Mouse (Mus musculus): ENCODE measurements around the gene Pid1. TPM values are rescaled to one million over a fixed set of nuclear protein-coding genes. Genes with fewer than 3 reads are reported as not detected.

Pid1 gene
- polyA plus RNA-seq, 2 experiments, result 21.1 to 42.9 TPM

- H3K9ac ChIP-seq (ENCODE audit: low read depth, low read length, severe bottlenecking), result peak overlapping the region; percentile 53
- no peaks in the 10 kb centered on the region for H3K9me3 ChIP-seq (ENCODE audit: control insufficient read depth, low read length)
- H3K27ac ChIP-seq (replicated peaks; ENCODE audit: low read depth, low read length), result no peak overlapping the region; the same call in 1 of the 2 replicates
- peak; percentile 83 for ATAC-seq (ENCODE audit: low FRiP score, low read depth)
- H3K4me2 ChIP-seq (replicated peaks; ENCODE audit: low read depth, low read length, severe bottlenecking), result peak overlapping the region; percentile 53
- 0 out of 2 replicates have a peak, but pooled peaks cover 11% of the 10 kb centered on the region for H3K27me3 ChIP-seq (ENCODE audit: control insufficient read depth, insufficient read depth, low read length)
- H3K4me1 ChIP-seq (ENCODE audit: control insufficient read depth, insufficient read depth, low read length), result 0 out of 2 replicates have a peak, but pooled peaks cover 6% of the 10 kb centered on the region
- 11% methylated on average over 35 of the region's 53 CpGs for WGBS
- TF ChIP-seq POLR2A (IDR thresholded peaks at IDR 0.05; ENCODE audit: borderline replicate concordance, extremely low read depth, insufficient read depth, insufficient read length), result no peak
- H3K36me3 ChIP-seq (ENCODE audit: control insufficient read depth, insufficient read depth, low read length), result no peaks in the 10 kb centered on the region
- peak overlapping the region; percentile 67 for H3K4me3 ChIP-seq (replicated peaks; ENCODE audit: low read length)
- peak; percentile 34 for DNase-seq (ENCODE audit: low spot score)
Observed at GRCm38 (mm10) chr1:84284293-84285068, 79.5 kb downstream of the Pid1 start.

GRCm38 (mm10) chr1:84283119-84283518 is 80.9 kb downstream of the Pid1 start:
- no peak for TF ChIP-seq POLR2A (IDR thresholded peaks at IDR 0.05; ENCODE audit: borderline replicate concordance, extremely low read depth, insufficient read depth, insufficient read length)
- Histone ChIP-seq H3K27me3 (ENCODE audit: control insufficient read depth, insufficient read depth, low read length) (0 out of 2 replicates have a peak, but pooled peaks cover 11% of the 10 kb centered on the region), H3K36me3 (ENCODE audit: control insufficient read depth, insufficient read depth, low read length) (no peaks in the 10 kb centered on the region), H3K4me1 (ENCODE audit: control insufficient read depth, insufficient read depth, low read length) (0 out of 2 replicates have a peak, but pooled peaks cover 6% of the 10 kb centered on the region), H3K4me3 (replicated peaks; ENCODE audit: low read length) (peak overlapping the region; percentile 67), H3K9ac (ENCODE audit: low read depth, low read length, severe bottlenecking) (peak overlapping the region; percentile 25; the same call in 1 of the 2 replicates), H3K9me3 (ENCODE audit: control insufficient read depth, low read length) (no peaks in the 10 kb centered on the region), H3K4me2 (replicated peaks; ENCODE audit: low read depth, low read length, severe bottlenecking) (peak overlapping the region; percentile 53), H3K27ac (replicated peaks; ENCODE audit: low read depth, low read length) (no peak overlapping the region)
- peak; percentile 14; the same call in 1 of the 2 replicates for ATAC-seq (ENCODE audit: low FRiP score, low read depth)
- WGBS, result 4% methylated on average over 2 of the region's 2 CpGs
- peak; percentile 70 for DNase-seq (ENCODE audit: low spot score)

DNA sequence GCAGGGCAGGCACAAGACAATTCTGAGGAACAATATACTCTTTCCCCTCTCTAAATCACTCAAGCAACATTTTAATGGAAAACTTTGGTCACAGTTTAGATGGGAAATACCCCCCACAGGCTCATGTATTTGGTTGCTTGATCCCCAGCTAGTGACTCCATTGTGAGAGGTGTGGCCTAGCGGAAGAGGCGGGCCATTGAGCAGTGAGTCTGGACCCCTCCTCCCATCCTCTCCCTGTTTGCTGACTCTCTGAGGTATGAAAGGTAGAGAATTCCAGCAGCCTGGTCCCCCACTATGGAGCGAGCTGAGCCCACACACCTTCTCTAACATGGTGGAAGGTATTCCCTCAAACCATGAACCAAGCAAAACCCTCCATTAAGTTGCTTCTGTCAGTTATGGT is 83.8 kb downstream of the Pid1 start:
- Histone ChIP-seq H3K27ac (replicated peaks; ENCODE audit: low read depth, low read length) (no peak overlapping the region), H3K4me3 (replicated peaks; ENCODE audit: low read length) (no peak overlapping the region), H3K27me3 (ENCODE audit: control insufficient read depth, insufficient read depth, low read length) (0 out of 2 replicates have a peak, but pooled peaks cover 4% of the 10 kb centered on the region), H3K4me1 (ENCODE audit: control insufficient read depth, insufficient read depth, low read length) (0 out of 2 replicates have a peak, but pooled peaks cover 6% of the 10 kb centered on the region), H3K9me3 (ENCODE audit: control insufficient read depth, low read length) (no peaks in the 10 kb centered on the region), H3K9ac (ENCODE audit: low read depth, low read length, severe bottlenecking) (no peak overlapping the region), H3K4me2 (replicated peaks; ENCODE audit: low read depth, low read length, severe bottlenecking) (no peak overlapping the region), H3K36me3 (ENCODE audit: control insufficient read depth, insufficient read depth, low read length) (no peaks in the 10 kb centered on the region)
- WGBS, result 95% methylated on average over 3 of the region's 3 CpGs
- DNase-seq (ENCODE audit: low spot score) (no peak), ATAC-seq (ENCODE audit: low FRiP score, low read depth) (no peak)
- TF ChIP-seq POLR2A (IDR thresholded peaks at IDR 0.05; ENCODE audit: borderline replicate concordance, extremely low read depth, insufficient read depth, insufficient read length), result no peak

- Histone ChIP-seq H3K4me1 (ENCODE audit: control insufficient read depth, insufficient read depth, low read length) (0 out of 2 replicates have a peak, but pooled peaks cover 6% of the 10 kb centered on the region), H3K9me3 (ENCODE audit: control insufficient read depth, low read length) (no peaks in the 10 kb centered on the region), H3K27me3 (ENCODE audit: control insufficient read depth, insufficient read depth, low read length) (no peaks in the 10 kb centered on the region), H3K9ac (ENCODE audit: low read depth, low read length, severe bottlenecking) (no peak overlapping the region), H3K27ac (replicated peaks; ENCODE audit: low read depth, low read length) (no peak overlapping the region), H3K4me2 (replicated peaks; ENCODE audit: low read depth, low read length, severe bottlenecking) (no peak overlapping the region), H3K36me3 (ENCODE audit: control insufficient read depth, insufficient read depth, low read length) (no peaks in the 10 kb centered on the region), H3K4me3 (replicated peaks; ENCODE audit: low read length) (no peak overlapping the region)
- no peak for TF ChIP-seq POLR2A (IDR thresholded peaks at IDR 0.05; ENCODE audit: borderline replicate concordance, extremely low read depth, insufficient read depth, insufficient read length)
- no peak for ATAC-seq (ENCODE audit: low FRiP score, low read depth)
- DNase-seq (ENCODE audit: low spot score), result no peak
- WGBS, result 76% methylated on average over 7 of the region's 7 CpGs
Observed at GRCm38 (mm10) chr1:84278359-84279255, 85.4 kb downstream of the Pid1 start.

DNA sequence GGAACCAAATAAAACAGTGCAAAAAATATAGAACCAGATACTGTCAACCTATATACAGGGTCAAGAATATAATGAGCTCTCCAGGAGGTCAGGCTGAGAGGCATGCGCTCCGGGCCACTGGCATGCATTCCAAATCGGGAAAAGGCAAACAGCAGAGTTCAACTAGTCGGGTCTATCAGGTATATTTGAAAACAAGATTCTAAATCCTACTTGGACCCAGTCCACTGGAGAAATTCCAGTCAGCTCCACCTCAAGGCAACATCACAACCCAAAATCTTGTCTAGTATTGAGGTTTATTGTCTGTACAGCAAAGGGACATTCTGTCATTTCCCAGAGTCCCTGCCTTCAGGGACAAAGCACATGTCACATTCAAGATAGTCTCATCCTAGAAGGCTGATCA is 91.0 kb downstream of the Pid1 start:
- Histone ChIP-seq H3K27me3 (ENCODE audit: control insufficient read depth, insufficient read depth, low read length) (no peaks in the 10 kb centered on the region), H3K4me2 (replicated peaks; ENCODE audit: low read depth, low read length, severe bottlenecking) (no peak overlapping the region), H3K9ac (ENCODE audit: low read depth, low read length, severe bottlenecking) (no peak overlapping the region), H3K4me1 (ENCODE audit: control insufficient read depth, insufficient read depth, low read length) (no peaks in the 10 kb centered on the region), H3K36me3 (ENCODE audit: control insufficient read depth, insufficient read depth, low read length) (no peaks in the 10 kb centered on the region), H3K9me3 (ENCODE audit: control insufficient read depth, low read length) (no peaks in the 10 kb centered on the region), H3K27ac (replicated peaks; ENCODE audit: low read depth, low read length) (no peak overlapping the region), H3K4me3 (replicated peaks; ENCODE audit: low read length) (no peak overlapping the region)
- ATAC-seq (ENCODE audit: low FRiP score, low read depth), result no peak
- no peak for DNase-seq (ENCODE audit: low spot score)
- WGBS, result 68% methylated on average over 4 of the region's 4 CpGs
- no peak for TF ChIP-seq POLR2A (IDR thresholded peaks at IDR 0.05; ENCODE audit: borderline replicate concordance, extremely low read depth, insufficient read depth, insufficient read length)

Measured in limb, embryonic 14.5 days (tissue).